Mouse (Mus musculus) CH12.LX (cell line): ENCODE measurements at regions not wholly inside any gene's neighbourhood (a gene's known extent, or its start where the extent isn't known, plus 50 kb on each side); places are given as distances from the start of the nearest gene placed in this dataset.

Source experiments
- DNase-seq: peaks from one replicate; pipeline ENCODE4 v3.0.0-alpha.2; 2013; ENCODE audit errors: extremely low read depth
- H3K27ac ChIP-seq: 2 replicates; pipeline ENCODE4 v1.5.1; 2012; ENCODE audit warnings: low read depth, mild to moderate bottlenecking, control low read depth, moderate library complexity; ENCODE audit not compliant: insufficient read depth
- H3K27me3 ChIP-seq: replicated peaks from 2 replicates; pipeline ENCODE3; 2012; ENCODE audit warnings: inconsistent platforms
- H3K36me3 ChIP-seq, 2 experiments: replicated peaks in 1 of 2; 2 replicates each; pipeline versions ENCODE3 to v1.6.1; 2012; ENCODE audit warnings: inconsistent platforms in 1 of 2, low read length in 1 of 2, mild to moderate bottlenecking in 1 of 2, mixed read lengths in 1 of 2, moderate library complexity in 1 of 2; ENCODE audit not compliant: control insufficient read depth in 1 of 2, insufficient read depth in 1 of 2
- H3K4me1 ChIP-seq, 2 experiments: 2 replicates each; pipeline ENCODE4 v1.6.1; 2012; ENCODE audit warnings: inconsistent platforms in 1 of 2, moderate library complexity in 1 of 2; ENCODE audit not compliant: insufficient read depth in 2 of 2, control insufficient read depth in 1 of 2
- H3K4me2 ChIP-seq: 2 replicates; pipeline ENCODE4 v1.6.1; 2012; ENCODE audit warnings: low read depth, mild to moderate bottlenecking, control low read depth; ENCODE audit not compliant: poor library complexity, insufficient read depth, severe bottlenecking
- H3K4me3 ChIP-seq, 3 experiments: fragments of 150-350 bp in 1 of 3; sonication (generic) in 1 of 3; replicated peaks in 1 of 3; 2 replicates each; pipeline versions ENCODE3 to v1.5.1; 2011 to 2012; ENCODE audit warnings: low read depth in 2 of 3, low read length in 2 of 3, mild to moderate bottlenecking in 2 of 3, moderate library complexity in 2 of 3, control low read depth in 1 of 3, improper control_type of control experiment in 1 of 3, inconsistent platforms in 1 of 3, mixed read lengths in 1 of 3; ENCODE audit not compliant: poor library complexity in 1 of 3
- H3K79me2 ChIP-seq: replicated peaks from 2 replicates; pipeline ENCODE4 v1.6.1; 2012; ENCODE audit warnings: mild to moderate bottlenecking, moderate library complexity; ENCODE audit not compliant: control insufficient read depth, poor library complexity, insufficient read depth, severe bottlenecking; ENCODE audit errors: extremely low read depth
- H3K9ac ChIP-seq: 2 replicates; pipeline ENCODE4 v1.6.1; 2012; ENCODE audit warnings: low read depth, mild to moderate bottlenecking, control low read depth, moderate library complexity; ENCODE audit not compliant: insufficient read depth
- H3K9me3 ChIP-seq: replicated peaks from 2 replicates; pipeline ENCODE3; 2012; ENCODE audit warnings: low read length, inconsistent platforms, mixed read lengths
- BHLHE40 ChIP-seq: IDR thresholded peaks from 2 replicates; pipeline ENCODE4 v1.6.1; 2011; ENCODE audit warnings: mild to moderate bottlenecking, low read depth, low read length, improper control_type of control experiment
- CTCF ChIP-seq, 2 experiments: IDR thresholded peaks in 1 of 2; conservative IDR thresholded peaks in 1 of 2; 2 replicates each; pipeline ENCODE4 v1.5.1; 2011 to 2012; ENCODE audit warnings: low read depth in 2 of 2, low read length in 2 of 2, improper control_type of control experiment in 1 of 2, inconsistent platforms in 1 of 2, mild to moderate bottlenecking in 1 of 2, moderate library complexity in 1 of 2
- ELF1 ChIP-seq: IDR thresholded peaks from 2 replicates; pipeline ENCODE4 v1.6.1; 2014; ENCODE audit warnings: low read depth, mild to moderate bottlenecking, inconsistent platforms, low read length, improper control_type of control experiment
- ETS1 ChIP-seq: conservative IDR thresholded peaks from 2 replicates; pipeline ENCODE4 v1.6.1; 2012; ENCODE audit warnings: low read depth, mild to moderate bottlenecking, inconsistent platforms, low read length, improper control_type of control experiment, moderate library complexity
- GABPA ChIP-seq: IDR thresholded peaks from 2 replicates; pipeline ENCODE4 v1.6.1; 2012; ENCODE audit warnings: low read depth, low read length, improper control_type of control experiment, inconsistent platforms; ENCODE audit not compliant: insufficient replicate concordance
- IRF4 ChIP-seq: IDR thresholded peaks from 2 replicates; pipeline ENCODE4 v1.6.1; 2014; ENCODE audit warnings: low read depth, mild to moderate bottlenecking, inconsistent platforms, low read length, improper control_type of control experiment
- KAT2A ChIP-seq: IDR thresholded peaks from 2 replicates; pipeline ENCODE4 v1.6.1; 2012; ENCODE audit warnings: low read length, improper control_type of control experiment, inconsistent platforms; ENCODE audit not compliant: insufficient replicate concordance
- MAFK ChIP-seq: IDR thresholded peaks from 2 replicates; pipeline ENCODE4 v1.6.1; 2011; ENCODE audit warnings: low read length, improper control_type of control experiment; ENCODE audit not compliant: insufficient replicate concordance
- MEF2A ChIP-seq: IDR thresholded peaks from 2 replicates; pipeline ENCODE4 v1.6.1; 2014; ENCODE audit warnings: low read depth, mild to moderate bottlenecking, inconsistent platforms, low read length, improper control_type of control experiment, borderline replicate concordance
- MXI1 ChIP-seq: IDR thresholded peaks from 2 replicates; pipeline ENCODE4 v1.6.1; 2011; ENCODE audit warnings: mild to moderate bottlenecking, low read depth, low read length, improper control_type of control experiment
- NRF1 ChIP-seq: IDR thresholded peaks from 2 replicates; pipeline ENCODE4 v1.6.1; 2014; ENCODE audit warnings: low read depth, mild to moderate bottlenecking, inconsistent platforms, low read length, improper control_type of control experiment, moderate library complexity
- PAX5 ChIP-seq: IDR thresholded peaks from 2 replicates; pipeline ENCODE4 v1.6.1; 2012; ENCODE audit warnings: low read length, inconsistent platforms, mixed read lengths
- SIN3A ChIP-seq: IDR thresholded peaks from 2 replicates; pipeline ENCODE4 v1.6.1; 2012; ENCODE audit warnings: low read length, improper control_type of control experiment, inconsistent platforms
- SMC3 ChIP-seq: IDR thresholded peaks from 2 replicates; pipeline ENCODE4 v1.6.1; 2011; ENCODE audit warnings: low read depth, low read length, improper control_type of control experiment
- UBTF ChIP-seq: IDR thresholded peaks from 2 replicates; pipeline ENCODE4 v1.6.1; 2012; ENCODE audit warnings: low read depth, mild to moderate bottlenecking, inconsistent platforms, low read length, improper control_type of control experiment, moderate library complexity
- USF1 ChIP-seq: IDR thresholded peaks from 2 replicates; pipeline ENCODE4 v1.6.1; 2014; ENCODE audit warnings: low read depth, mild to moderate bottlenecking, inconsistent platforms, low read length, improper control_type of control experiment
- ZKSCAN1 ChIP-seq: IDR thresholded peaks from 2 replicates; pipeline ENCODE4 v1.6.1; 2012; ENCODE audit warnings: low read depth, inconsistent platforms, low read length, improper control_type of control experiment, borderline replicate concordance
- ZNF384 ChIP-seq: IDR thresholded peaks from 2 replicates; pipeline ENCODE4 v1.6.1; 2012; ENCODE audit warnings: low read depth, low read length, improper control_type of control experiment, inconsistent platforms
- dilution Hi-C: fragments of 300-500 bp; cut with MboI; formaldehyde crosslinking; loops from 2 replicates; pipeline ENCODE4 v1.14.3; 2020; ENCODE audit warnings: low sequenced_read_pairs; ENCODE audit not compliant: extremely low pct_unique_long_range_greater_than_20kb, extremely low pct_ligation_motif_present
- in situ Hi-C: fragments of 300-500 bp; cut with MboI; formaldehyde crosslinking; loops from 3 replicates; pipeline ENCODE4 v1.14.3; 2019; ENCODE audit warnings: low sequenced_read_pairs, low pct_ligation_motif_present, low pct_unique_long_range_greater_than_20kb, mixed read lengths

- Histone ChIP-seq H3K36me3 (no peaks in the 10 kb centered on the region), H3K9me3 (peaks cover 74% of the 10 kb centered on the region), H3K4me1 (no peaks in the 10 kb centered on the region), H3K4me3 (no peak overlapping the region), H3K9ac (no peak overlapping the region), H3K4me2 (no peak overlapping the region), H3K79me2 (no peaks in the 10 kb centered on the region), H3K27ac (no peak overlapping the region), H3K27me3 (no peaks in the 10 kb centered on the region)
- dilution Hi-C loops (no loop called here), in situ Hi-C loops (no loop called here)
- no peak for DNase-seq
- no peak for TF ChIP-seq SMC3
- no peak for TF ChIP-seq UBTF
- no peak for TF ChIP-seq PAX5
- TF ChIP-seq IRF4: no peak
Observed at GRCm38 (mm10) chr11:112355311-112355710, 426.7 kb upstream of the Sox9 start.

- Histone ChIP-seq H3K36me3 (no peaks in the 10 kb centered on the region), H3K4me2 (no peak overlapping the region), H3K9me3 (peaks cover 69% of the 10 kb centered on the region), H3K27me3 (no peaks in the 10 kb centered on the region), H3K79me2 (no peaks in the 10 kb centered on the region), H3K4me3 (no peak overlapping the region), H3K4me1 (no peaks in the 10 kb centered on the region), H3K27ac (no peak overlapping the region), H3K9ac (no peak overlapping the region)
- TF ChIP-seq MXI1 (no peak), USF1 (no peak), ELF1 (no peak), NRF1 (no peak), BHLHE40 (no peak), MEF2A (no peak), SIN3A (no peak), CTCF (conservative IDR thresholded peaks at IDR 0.05 in 1 of 2, IDR thresholded peaks at IDR 0.05 in 1 of 2; ENCODE audit: low read depth in 2 of 2, low read length in 2 of 2) (no peak), KAT2A (no peak), ETS1 (no peak), ZKSCAN1 (no peak), GABPA (no peak), MAFK (no peak), ZNF384 (no peak)
- DNase-seq: no peak
- dilution Hi-C loops (no loop called here), in situ Hi-C loops (no loop called here)
Observed at GRCm38 (mm10) chr11:112366715-112367114, 415.3 kb upstream of the Sox9 start.
